Mouse (Mus musculus): ENCODE data around the gene Kif26b.

The Kif26b gene

GRCm38 (mm10) chr1:178540247-178540646 is 11.3 kb downstream of the Kif26b start:
- no peak for DNase-seq (ENCODE audit: low spot score in 2 of 2)

DNA sequence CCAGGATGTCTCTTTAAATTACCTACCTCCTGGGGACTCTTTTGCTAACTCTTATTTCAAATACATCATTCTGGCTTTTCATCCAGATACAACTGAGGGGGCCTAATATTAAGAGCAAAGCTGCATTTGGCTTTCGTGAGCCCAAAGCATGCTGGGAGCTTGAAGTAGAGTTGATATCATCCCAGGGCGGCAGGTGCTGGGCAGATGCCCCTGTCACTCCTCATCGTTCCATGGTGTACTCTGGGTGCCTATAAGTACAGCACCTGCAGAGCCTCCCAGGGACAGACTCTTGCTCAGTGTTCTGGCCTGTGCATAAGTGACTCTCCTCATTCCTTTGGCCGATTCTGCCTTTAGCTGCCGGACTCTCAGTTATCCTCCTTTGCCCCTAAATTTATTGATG is 13.5 kb downstream of the Kif26b start:
- no peak for DNase-seq (ENCODE audit: low spot score in 2 of 2)

DNA sequence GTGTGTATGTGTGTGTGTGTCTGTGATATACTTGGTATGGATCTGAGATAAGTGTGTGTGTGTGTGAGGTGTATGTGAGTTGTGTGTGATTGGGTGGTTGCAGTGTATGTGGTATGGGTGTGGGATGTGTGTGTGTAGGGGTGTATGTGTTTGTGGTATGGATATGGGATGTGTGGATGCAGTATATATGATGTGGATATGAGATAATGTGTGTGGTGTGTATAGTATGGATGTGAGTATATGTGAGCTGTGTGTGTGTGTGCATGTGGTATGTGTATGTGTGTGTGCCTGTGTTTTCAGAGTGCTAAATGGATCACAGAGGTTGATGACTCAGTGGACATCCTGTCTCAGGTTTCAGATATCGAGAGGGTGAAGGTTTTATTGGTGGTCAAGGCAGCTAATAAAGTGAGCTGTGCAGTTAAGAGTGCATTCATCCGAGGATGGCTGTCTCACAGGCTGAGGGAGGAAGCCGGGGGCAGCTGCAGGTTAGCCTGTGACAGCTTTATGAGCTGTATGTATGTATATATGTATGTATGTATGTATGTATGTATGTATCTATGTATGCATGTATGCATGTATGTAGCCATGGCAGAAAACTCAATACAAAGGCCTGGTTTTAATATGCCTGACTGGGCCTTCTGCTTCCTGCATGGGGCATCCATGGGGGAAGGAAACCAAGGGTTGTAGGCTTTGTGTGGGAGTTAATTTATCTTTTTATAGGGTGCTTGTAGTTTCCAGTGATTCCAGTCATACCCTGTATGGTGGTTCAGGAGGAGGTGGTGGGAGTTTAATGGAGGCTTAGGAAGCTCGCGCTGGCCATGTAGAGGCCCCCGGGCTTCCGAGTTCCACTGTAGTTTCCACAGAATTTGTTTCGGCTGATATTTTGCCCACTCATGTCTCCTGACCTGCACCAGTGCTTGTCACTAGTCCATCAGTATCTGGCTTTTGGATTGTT is 14.3 kb downstream of the Kif26b start:
- DNase-seq (ENCODE audit: low spot score in 2 of 2): no peak

- no peak for DNase-seq (ENCODE audit: low spot score in 2 of 2)
These were observed 15.7 kb downstream of the Kif26b start for GRCm38 (mm10) chr1:178544585-178544984.

- no peak for DNase-seq (ENCODE audit: low spot score in 2 of 2)
These were observed 20.7 kb downstream of the Kif26b start for GRCm38 (mm10) chr1:178549576-178549975.

- DNase-seq (ENCODE audit: low spot score in 2 of 2): no peak
These were observed 21.6 kb downstream of the Kif26b start for GRCm38 (mm10) chr1:178550477-178551047.

DNA sequence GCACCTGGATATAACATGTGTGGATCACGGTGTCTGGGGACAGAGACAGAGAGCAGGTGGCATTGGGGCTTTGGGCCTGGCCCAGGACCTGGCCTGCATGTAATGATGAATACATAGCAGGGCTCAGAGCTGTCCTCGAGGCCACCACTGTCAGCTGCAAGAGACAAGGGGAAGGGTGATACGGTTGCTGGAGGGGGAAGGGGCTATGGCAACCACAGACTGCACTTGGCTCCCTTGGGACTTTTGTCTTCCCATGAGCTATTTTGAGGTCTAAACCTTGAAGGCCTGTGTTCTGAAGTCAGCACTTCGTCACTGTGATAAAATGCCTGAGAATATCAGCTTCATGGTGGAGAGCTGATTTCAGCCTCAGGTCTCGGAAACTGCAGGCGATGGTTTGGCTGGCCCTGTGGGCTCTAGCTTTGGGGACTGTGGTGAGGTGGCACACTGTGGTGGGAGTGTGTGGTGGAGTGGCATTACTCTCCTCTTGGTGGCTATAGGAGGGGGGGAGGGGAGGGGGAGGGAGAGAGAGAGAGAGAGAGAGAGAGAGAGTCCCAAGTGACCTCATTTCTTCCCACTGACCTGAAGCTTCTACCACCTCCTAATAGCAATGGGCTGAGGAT is 23.5 kb downstream of the Kif26b start:
- no peak for DNase-seq (ENCODE audit: low spot score in 2 of 2)

DNA sequence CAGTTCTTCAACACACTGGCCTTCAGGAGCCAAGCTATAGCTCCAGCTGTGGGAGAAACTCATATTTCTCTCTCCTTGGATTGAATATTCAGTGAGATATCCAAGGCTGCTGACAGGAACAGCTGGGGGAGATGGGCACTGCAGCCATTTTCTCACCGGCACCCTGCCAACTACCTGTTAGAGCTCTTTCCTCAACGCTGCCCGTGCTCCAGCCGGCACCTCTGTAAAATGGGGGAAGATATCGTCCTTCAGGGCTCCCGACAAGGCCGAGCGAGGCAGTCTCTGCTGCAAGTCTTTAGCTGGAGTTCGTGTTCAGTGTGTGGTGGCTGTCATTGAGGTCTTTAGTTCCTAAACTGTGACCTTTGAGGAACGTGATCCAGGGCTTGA is 24.0 kb downstream of the Kif26b start:
- no peak for DNase-seq (ENCODE audit: low spot score in 2 of 2)

GRCm38 (mm10) chr1:178556226-178556625 is 27.3 kb downstream of the Kif26b start:
- no peak for DNase-seq (ENCODE audit: low spot score in 2 of 2)

- DNase-seq (ENCODE audit: low spot score in 2 of 2): no peak
These were observed 31.1 kb downstream of the Kif26b start for GRCm38 (mm10) chr1:178560043-178560442.

DNA sequence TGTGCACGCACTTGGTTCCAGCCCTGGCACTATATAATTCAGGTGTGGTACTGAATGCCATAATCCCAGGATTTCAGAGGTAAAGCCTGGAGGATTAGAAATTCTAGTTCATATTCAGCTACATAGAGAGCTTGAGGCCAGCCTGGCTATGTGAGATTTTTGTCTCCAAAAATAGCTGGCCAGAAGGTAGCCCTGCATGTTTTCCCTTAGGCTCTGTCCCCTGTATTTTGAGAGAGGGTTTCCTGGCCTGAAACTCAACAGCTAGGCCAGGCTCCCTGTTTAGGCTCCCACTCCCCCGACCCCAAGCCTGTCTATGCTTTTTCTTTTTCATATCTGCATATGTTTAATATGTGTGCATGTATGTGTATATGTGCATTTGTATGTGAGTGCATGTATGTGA is 34.9 kb downstream of the Kif26b start:
- DNase-seq (ENCODE audit: low spot score in 2 of 2): no peak

GRCm38 (mm10) chr1:178564800-178565199 is 35.9 kb downstream of the Kif26b start:
- no peak for DNase-seq (ENCODE audit: low spot score in 2 of 2)

GRCm38 (mm10) chr1:178568551-178569545 is 39.9 kb downstream of the Kif26b start:
- DNase-seq (ENCODE audit: low spot score in 2 of 2): no peak

DNA sequence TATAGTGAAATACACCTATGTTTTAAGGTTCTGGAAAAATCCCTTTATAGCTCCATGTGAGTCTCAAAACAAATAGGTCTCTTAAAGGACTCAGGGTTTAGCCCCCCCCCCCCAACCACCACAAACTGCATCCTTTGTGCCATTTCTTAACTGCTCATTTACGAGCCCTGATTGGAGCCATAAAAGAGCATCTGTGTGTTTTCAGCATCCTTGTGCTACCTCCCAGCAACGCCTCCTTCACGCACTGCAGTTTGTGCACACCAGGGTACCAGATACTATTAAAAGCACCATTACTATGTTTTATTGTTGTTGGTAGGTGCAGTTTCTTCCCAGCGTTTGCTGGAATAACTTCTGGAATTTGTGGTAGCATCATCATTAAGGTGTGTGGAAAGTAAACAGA is 42.1 kb downstream of the Kif26b start:
- DNase-seq (ENCODE audit: low spot score in 2 of 2): no peak

DNA sequence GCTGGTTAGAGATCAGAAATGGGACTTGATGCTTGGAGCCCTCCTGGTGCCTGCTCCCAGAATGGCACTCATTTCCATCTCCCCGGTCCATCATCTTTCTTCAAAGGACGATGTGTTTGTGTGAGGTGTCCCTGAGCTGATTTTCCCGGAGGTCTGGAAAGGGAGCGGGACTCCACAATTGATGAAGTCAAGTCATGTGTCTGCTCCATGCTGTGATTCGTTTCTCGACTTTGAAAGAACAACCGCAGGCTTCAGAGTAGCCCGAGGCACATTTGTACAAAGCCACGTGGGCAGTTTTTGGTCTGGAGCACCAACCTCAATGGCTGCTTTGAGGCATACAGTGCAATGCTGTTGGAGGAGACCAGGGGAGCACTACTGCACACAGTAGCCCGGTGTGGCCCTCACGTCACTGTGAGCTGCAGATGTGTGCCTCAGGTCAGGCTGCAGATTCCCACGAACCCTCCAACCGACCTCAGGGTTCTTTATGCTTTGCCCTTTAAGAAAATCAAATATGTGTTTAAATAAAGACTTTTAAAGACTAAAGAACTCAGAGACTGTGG is 43.0 kb downstream of the Kif26b start:
- DNase-seq (ENCODE audit: low spot score in 2 of 2): no peak

DNA sequence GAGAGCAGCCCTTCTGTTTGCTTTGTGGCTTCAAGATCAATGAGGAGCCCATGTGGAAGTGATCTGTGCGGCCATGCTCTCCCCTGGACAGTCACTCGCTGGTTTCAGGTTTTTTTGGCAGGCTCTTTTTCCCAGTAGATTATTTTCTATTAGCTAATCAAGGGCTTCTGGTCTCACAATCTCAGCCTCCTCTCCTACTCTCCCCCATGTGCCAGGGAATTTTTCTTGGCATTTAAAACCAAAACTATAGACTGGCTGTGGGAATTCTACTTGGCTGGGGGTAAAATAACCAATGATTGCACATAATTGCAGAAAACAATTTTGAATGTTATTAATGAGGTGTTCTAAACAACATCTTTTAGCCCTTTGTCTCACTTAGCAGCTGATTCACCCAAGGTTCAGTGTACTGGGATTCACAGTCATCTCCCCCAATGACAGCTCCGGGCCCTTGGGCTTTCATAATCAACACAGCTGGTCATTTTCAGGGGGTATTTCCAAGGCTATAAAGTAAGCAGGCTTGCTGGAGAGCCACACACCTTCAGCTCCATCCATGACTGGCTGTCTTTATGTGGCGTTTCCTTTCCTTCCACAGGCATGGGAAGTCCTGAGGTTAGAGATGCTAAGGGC is 44.6 kb downstream of the Kif26b start:
- DNase-seq (ENCODE audit: low spot score in 2 of 2): no peak

GRCm38 (mm10) chr1:178575706-178576105 is 46.8 kb downstream of the Kif26b start:
- DNase-seq (ENCODE audit: low spot score in 2 of 2): no peak

GRCm38 (mm10) chr1:178576926-178577325 is 48.0 kb downstream of the Kif26b start:
- no peak for DNase-seq (ENCODE audit: low spot score in 2 of 2)

GRCm38 (mm10) chr1:178585366-178586020 is 56.6 kb downstream of the Kif26b start:
- DNase-seq (ENCODE audit: low spot score in 2 of 2): no peak

Data from right cerebral cortex, adult 2 months (tissue).